Mouse (Mus musculus) G1E (cell line): ENCODE measurements around the gene Cwf19l1. TPM values are rescaled to one million over a fixed set of nuclear protein-coding genes. Genes with fewer than 3 reads are reported as not detected.

ENCODE experiments used
- ATAC-seq: 2 replicates; pipeline ENCODE4 v1.8.0; 2016; ENCODE audit warnings: mild to moderate bottlenecking; ENCODE audit not compliant: insufficient number of reproducible peaks, poor library complexity, low FRiP score, severe bottlenecking; ENCODE audit errors: extremely low read depth
- DNase-seq: peaks from one replicate; pipeline ENCODE4 v3.0.0; 2012; ENCODE audit warnings: low spot score
- H3K27me3 ChIP-seq: 2 replicates; pipeline ENCODE4 v1.6.1; 2012; ENCODE audit warnings: mild to moderate bottlenecking, low read length, inconsistent platforms; ENCODE audit not compliant: insufficient read depth
- H3K36me3 ChIP-seq: replicated peaks from 2 replicates; pipeline ENCODE3; 2012; ENCODE audit warnings: mild to moderate bottlenecking, inconsistent platforms
- H3K4me1 ChIP-seq: 2 replicates; pipeline ENCODE4 v1.6.1; 2012; ENCODE audit warnings: low read depth, low read length, inconsistent platforms, mixed read lengths; ENCODE audit not compliant: insufficient read depth
- H3K4me3 ChIP-seq: 2 replicates; pipeline ENCODE4 v1.5.1; 2012; ENCODE audit warnings: low read depth, mild to moderate bottlenecking, inconsistent platforms, low read length, moderate library complexity, mixed read lengths
- H3K9me3 ChIP-seq: replicated peaks from 2 replicates; pipeline ENCODE4 v1.6.1; 2012; ENCODE audit warnings: inconsistent platforms
- CTCF ChIP-seq: IDR thresholded peaks from 2 replicates; pipeline ENCODE4 v1.5.1; 2012; ENCODE audit warnings: low read depth, low read length, inconsistent platforms, mixed read lengths
- GATA1 ChIP-seq: IDR thresholded peaks from 2 replicates; pipeline ENCODE4 v1.6.1; 2012; ENCODE audit warnings: borderline replicate concordance, low read length, inconsistent platforms, mixed read lengths
- GATA2 ChIP-seq: IDR thresholded peaks from 2 replicates; pipeline ENCODE4 v1.6.1; 2012; ENCODE audit warnings: low read depth, low read length, inconsistent platforms, borderline replicate concordance
- POLR2AphosphoS5 ChIP-seq: IDR thresholded peaks from 2 replicates; pipeline ENCODE4 v1.6.1; 2012; ENCODE audit warnings: low read depth, low read length, inconsistent platforms; ENCODE audit not compliant: insufficient replicate concordance
- TAL1 ChIP-seq: conservative IDR thresholded peaks from 2 replicates; pipeline ENCODE4 v1.6.1; 2012; ENCODE audit warnings: low read depth, low read length, inconsistent platforms, mixed read lengths
- polyA plus RNA-seq: library from polyadenylated mRNA; stranded (reverse); fragments of >175 nt; gene quantifications from 2 replicates; pipeline ENCODE4 v1.2.3, GENCODE M21; 2012
- total RNA-seq, 2 experiments: library from RNA; stranded (forward) in 1 of 2; stranded (reverse) in 1 of 2; fragments of 200-1000 nt in 1 of 2; fragments of >200 nt in 1 of 2; fragmentation: Nextera tagmentation in 1 of 2; gene quantifications; 2 replicates each; pipeline ENCODE4 v1.2.3; 2014 to 2017

Cwf19l1 gene
- total and polyA plus RNA-seq, 3 experiments: 7.4 to 35.3 (median 35.2) TPM

GRCm38 (mm10) chr19:44077024-44077423 lies 58.7 kb downstream of the Cwf19l1 start:
- Histone ChIP-seq H3K27me3 (no peaks in the 10 kb centered on the region), H3K4me3 (no peak overlapping the region), H3K36me3 (peaks cover 85% of the 10 kb centered on the region), H3K9me3 (no peaks in the 10 kb centered on the region), H3K4me1 (no peaks in the 10 kb centered on the region)
- DNase-seq: no peak
- TF ChIP-seq POLR2AphosphoS5 (no peak), GATA2 (no peak), TAL1 (no peak), GATA1 (no peak), CTCF (no peak)
- ATAC-seq: no peak

- TF ChIP-seq GATA2: no peak
- TF ChIP-seq GATA1: no peak
- TF ChIP-seq TAL1: no peak
- no peak for TF ChIP-seq CTCF
- no peak for TF ChIP-seq POLR2AphosphoS5
- H3K4me3 ChIP-seq: no peak overlapping the region
- H3K4me1 ChIP-seq: peaks cover 2% of the 10 kb centered on the region
- ATAC-seq (no peak), DNase-seq (no peak)
- no peaks in the 10 kb centered on the region for H3K27me3 ChIP-seq
- H3K9me3 ChIP-seq: no peaks in the 10 kb centered on the region
- H3K36me3 ChIP-seq: peaks cover 85% of the 10 kb centered on the region
Observed at GRCm38 (mm10) chr19:44076457-44076856, 59.2 kb downstream of the Cwf19l1 start.

GRCm38 (mm10) chr19:44074986-44075385 lies 60.7 kb downstream of the Cwf19l1 start:
- Histone ChIP-seq H3K4me3 (no peak overlapping the region), H3K27me3 (no peaks in the 10 kb centered on the region), H3K4me1 (peaks cover 14% of the 10 kb centered on the region), H3K36me3 (peaks cover 77% of the 10 kb centered on the region), H3K9me3 (no peaks in the 10 kb centered on the region)
- no peak for DNase-seq
- no peak for ATAC-seq
- TF ChIP-seq CTCF (no peak), GATA1 (no peak), GATA2 (no peak), TAL1 (no peak), POLR2AphosphoS5 (no peak)

- H3K4me3 ChIP-seq: no peak overlapping the region
- no peak for TF ChIP-seq CTCF
- no peak for TF ChIP-seq GATA2
- TF ChIP-seq POLR2AphosphoS5: no peak
- no peak for TF ChIP-seq GATA1
- TF ChIP-seq TAL1: no peak
- H3K9me3 ChIP-seq: no peaks in the 10 kb centered on the region
- ATAC-seq (no peak), DNase-seq (no peak)
- H3K4me1 ChIP-seq: peaks cover 36% of the 10 kb centered on the region
- H3K27me3 ChIP-seq: no peaks in the 10 kb centered on the region
- peaks cover 54% of the 10 kb centered on the region for H3K36me3 ChIP-seq
Observed at GRCm38 (mm10) chr19:44071166-44071565, 64.5 kb downstream of the Cwf19l1 start.

GRCm38 (mm10) chr19:44069914-44070232 lies 65.8 kb downstream of the Cwf19l1 start:
- ATAC-seq (no peak), DNase-seq (no peak)
- TF ChIP-seq CTCF: no peak
- no peak for TF ChIP-seq POLR2AphosphoS5
- no peak for TF ChIP-seq GATA2
- no peak for TF ChIP-seq GATA1
- no peak for TF ChIP-seq TAL1
- Histone ChIP-seq H3K36me3 (peaks cover 47% of the 10 kb centered on the region), H3K9me3 (no peaks in the 10 kb centered on the region), H3K4me3 (peak overlapping the region; percentile 83), H3K4me1 (peaks cover 36% of the 10 kb centered on the region), H3K27me3 (no peaks in the 10 kb centered on the region)

- peaks cover 36% of the 10 kb centered on the region for H3K4me1 ChIP-seq
- no peaks in the 10 kb centered on the region for H3K9me3 ChIP-seq
- peak within 1 kb of the TSS; percentile 83 for H3K4me3 ChIP-seq
- H3K36me3 ChIP-seq: peaks cover 50% of the 10 kb centered on the region
- ATAC-seq (peak; percentile 34; the same call in 1 of the 2 replicates), DNase-seq (peak; percentile 72)
- no peak for TF ChIP-seq GATA2
- no peak for TF ChIP-seq CTCF
- no peak for TF ChIP-seq POLR2AphosphoS5
- no peak for TF ChIP-seq GATA1
- no peak for TF ChIP-seq TAL1
- no peaks in the 10 kb centered on the region for H3K27me3 ChIP-seq
Observed at GRCm38 (mm10) chr19:44069121-44069913, 66.4 kb downstream of the Cwf19l1 start, which contains the start of gene Erlin1. Gene Erlin1 (minus strand): TSS chr19:44069785.

- ATAC-seq (no peak), DNase-seq (no peak)
- TF ChIP-seq POLR2AphosphoS5 (no peak), GATA2 (no peak), TAL1 (no peak), CTCF (no peak), GATA1 (no peak)
- H3K4me1 ChIP-seq: peaks cover 36% of the 10 kb centered on the region
- no peak overlapping the region; the same call in 1 of the 2 replicates for H3K4me3 ChIP-seq
- no peaks in the 10 kb centered on the region for H3K27me3 ChIP-seq
- peaks cover 52% of the 10 kb centered on the region for H3K36me3 ChIP-seq
- no peaks in the 10 kb centered on the region for H3K9me3 ChIP-seq
Observed at GRCm38 (mm10) chr19:44068232-44068631, 67.4 kb downstream of the Cwf19l1 start.
